Mouse (Mus musculus) cerebellum, postnatal 4 days (tissue): ENCODE results near the gene Eif2ak2.

ENCODE experiments used
- DNase-seq, 2 experiments: peaks; one replicate each; pipeline ENCODE4 v3.0.0; 2022; ENCODE audit warnings: low spot score in 2 of 2, mixed read lengths in 1 of 2

Eif2ak2 gene

DNA sequence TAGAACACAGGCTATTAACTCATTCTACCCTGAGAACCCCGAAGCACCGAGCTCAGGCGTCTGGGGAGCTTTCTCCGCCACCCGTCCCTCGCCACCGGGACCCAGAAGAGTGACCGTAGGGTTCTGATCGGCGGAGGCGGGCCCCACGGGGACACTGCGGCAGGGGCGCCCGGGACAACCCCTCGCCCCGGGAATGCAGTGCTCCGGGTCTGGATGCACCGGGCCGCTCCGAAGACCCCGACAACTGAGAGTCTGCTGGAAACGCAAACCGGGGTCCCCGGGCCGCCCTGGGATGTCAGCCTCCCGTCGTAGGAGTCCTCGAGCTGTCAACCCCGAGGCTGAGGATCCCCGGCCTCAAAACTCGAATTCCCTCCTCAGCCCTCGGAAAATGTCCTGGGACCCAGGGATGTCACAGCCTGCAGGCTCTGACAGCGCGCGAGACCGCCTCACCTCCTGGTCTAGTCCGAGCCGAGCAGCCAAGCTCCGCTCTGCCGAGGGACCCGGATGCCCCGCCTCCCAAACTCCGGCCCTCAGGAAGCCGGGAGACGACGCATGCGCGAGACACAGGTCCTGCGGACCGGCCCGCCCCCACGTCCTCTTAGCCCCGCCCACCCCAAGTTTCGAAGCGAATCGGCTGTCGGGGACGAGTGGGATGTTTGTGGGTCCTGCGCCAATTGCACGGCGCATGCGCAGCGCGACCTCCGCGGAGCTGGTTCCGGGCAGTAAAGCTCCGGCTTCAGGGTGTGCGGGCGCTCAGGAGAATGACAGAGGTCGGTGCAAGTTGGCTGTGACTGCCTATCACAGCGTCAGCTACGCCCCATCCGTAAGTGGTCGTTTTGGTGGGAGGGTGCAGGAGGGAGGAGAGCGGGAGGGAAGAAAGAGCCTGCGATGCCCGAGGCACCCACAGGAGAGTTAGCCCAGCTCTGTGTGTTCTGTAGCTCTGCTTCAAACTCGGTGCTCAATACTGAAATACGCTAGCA, 47.2 kb downstream of the Eif2ak2 start, which contains the start of the genes Heatr5b and Gpatch11:
TSS of gene Heatr5b (minus strand) at position 509 of the 980 bp plus-strand sequence.
TSS of gene Gpatch11 (plus strand) at position 712 of the 980 bp plus-strand sequence.
- DNase-seq, result peak; percentile 96 to 99

- no peak for DNase-seq
Measured at GRCm38 (mm10) chr17:78824346-78824745, 58.0 kb downstream of the Eif2ak2 start.

DNA sequence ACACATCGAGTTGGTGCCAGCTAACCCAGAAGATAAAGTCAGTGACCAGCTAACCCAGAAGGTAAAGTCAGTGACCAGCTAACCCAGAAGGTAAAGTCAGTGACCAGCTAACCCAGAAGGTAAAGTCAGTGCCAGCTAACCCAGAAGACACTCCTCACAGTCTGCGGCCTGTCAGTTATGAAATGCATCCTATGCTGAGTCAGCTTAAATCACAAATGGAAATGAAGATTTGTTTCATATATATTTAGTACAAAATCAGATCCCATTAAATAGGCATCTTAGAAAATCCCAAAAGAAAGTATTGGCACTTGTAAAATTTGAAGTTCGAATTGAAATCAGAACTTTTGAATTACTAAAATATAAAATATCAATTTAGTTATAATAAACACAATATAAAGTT, 72.8 kb downstream of the Eif2ak2 start:
- no peak for DNase-seq

GRCm38 (mm10) chr17:78809019-78809418, 73.4 kb downstream of the Eif2ak2 start:
- DNase-seq, result no peak
